Mouse (Mus musculus): ENCODE results near the gene Igf2.

GRCm38 (mm10) chr7:142646676-142647075 is 19.9 kb downstream of the Igf2 start:
- TF ChIP-seq CTCF (IDR thresholded peaks at IDR 0.05; ENCODE audit: low read depth, low read length) (no peak), TAL1 (conservative IDR thresholded peaks at IDR 0.05; ENCODE audit: low read depth, low read length) (no peak), GATA1 (IDR thresholded peaks at IDR 0.05; ENCODE audit: borderline replicate concordance, low read length) (no peak), GATA2 (IDR thresholded peaks at IDR 0.05; ENCODE audit: borderline replicate concordance, low read depth, low read length) (no peak), POLR2AphosphoS5 (IDR thresholded peaks at IDR 0.05; ENCODE audit: insufficient replicate concordance, low read depth, low read length) (no peak)

Measured in G1E (cell line).